Mouse (Mus musculus): ENCODE data around the gene Foxn1. TPM values are rescaled to one million over a fixed set of nuclear protein-coding genes. Genes with fewer than 3 reads are reported as not detected.

The Foxn1 gene
- polyA plus RNA-seq, 1 experiment from 2014 or later, result not detected

- Histone ChIP-seq H3K9me3 (ENCODE audit: control insufficient read depth, low read length) (no peaks in the 10 kb centered on the region), H3K27ac (ENCODE audit: low read depth, low read length) (no peak overlapping the region), H3K36me3 (ENCODE audit: control insufficient read depth, insufficient read depth, low read length) (no peaks in the 10 kb centered on the region), H3K9ac (ENCODE audit: low read depth, low read length) (no peak overlapping the region), H3K4me3 (ENCODE audit: low read length) (no peak overlapping the region), H3K4me2 (ENCODE audit: low read length) (no peak overlapping the region), H3K4me1 (ENCODE audit: control insufficient read depth, insufficient read depth, low read depth, low read length) (peaks cover 4% of the 10 kb centered on the region), H3K27me3 (replicated peaks; ENCODE audit: control insufficient read depth, insufficient read depth, low read length) (no peaks in the 10 kb centered on the region)
- 70% methylated on average over 6 of the region's 6 CpGs for WGBS
- no peak for ATAC-seq
These were observed 15.7 kb upstream of the Foxn1 start for GRCm38 (mm10) chr11:78402062-78402461.

- ATAC-seq, result no peak
- Histone ChIP-seq H3K36me3 (ENCODE audit: control insufficient read depth, insufficient read depth, low read length) (no peaks in the 10 kb centered on the region), H3K4me2 (ENCODE audit: low read length) (no peak overlapping the region), H3K9me3 (ENCODE audit: control insufficient read depth, low read length) (no peaks in the 10 kb centered on the region), H3K27me3 (replicated peaks; ENCODE audit: control insufficient read depth, insufficient read depth, low read length) (no peaks in the 10 kb centered on the region), H3K9ac (ENCODE audit: low read depth, low read length) (no peak overlapping the region), H3K4me1 (ENCODE audit: control insufficient read depth, insufficient read depth, low read depth, low read length) (peaks cover 4% of the 10 kb centered on the region), H3K4me3 (ENCODE audit: low read length) (no peak overlapping the region), H3K27ac (ENCODE audit: low read depth, low read length) (no peak overlapping the region)
- 69% methylated on average over 3 of the region's 3 CpGs for WGBS
These were observed 15.1 kb upstream of the Foxn1 start for GRCm38 (mm10) chr11:78401469-78401868.

DNA sequence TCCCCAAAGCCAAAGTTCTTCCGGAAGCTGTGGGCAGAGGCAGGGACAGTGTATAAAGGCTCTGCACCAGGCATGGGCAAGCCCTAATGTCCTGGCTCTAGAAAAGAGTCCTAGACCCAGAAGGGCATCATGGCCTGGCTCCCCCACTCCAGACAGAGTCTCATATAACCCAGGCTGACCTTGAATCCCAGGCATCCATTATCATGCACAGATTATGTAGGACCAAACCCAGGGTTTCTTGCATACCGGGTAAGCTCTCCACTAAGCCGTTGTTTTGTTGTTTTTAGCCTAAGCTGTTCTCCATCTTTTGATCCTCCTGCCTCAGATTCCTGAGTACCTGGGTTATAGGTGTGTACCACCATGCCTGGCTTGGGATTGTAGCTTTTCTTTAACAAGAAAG is 14.6 kb upstream of the Foxn1 start:
- H3K9me3 ChIP-seq (ENCODE audit: control insufficient read depth, low read length), result no peaks in the 10 kb centered on the region
- ATAC-seq, result no peak
- WGBS, result 69% methylated on average over 3 of the region's 3 CpGs
- H3K27me3 ChIP-seq (replicated peaks; ENCODE audit: control insufficient read depth, insufficient read depth, low read length), result no peaks in the 10 kb centered on the region
- no peak overlapping the region for H3K4me3 ChIP-seq (ENCODE audit: low read length)
- H3K36me3 ChIP-seq (ENCODE audit: control insufficient read depth, insufficient read depth, low read length), result no peaks in the 10 kb centered on the region
- H3K4me1 ChIP-seq (ENCODE audit: control insufficient read depth, insufficient read depth, low read depth, low read length), result peaks cover 4% of the 10 kb centered on the region
- H3K27ac ChIP-seq (ENCODE audit: low read depth, low read length), result no peak overlapping the region
- no peak overlapping the region for H3K4me2 ChIP-seq (ENCODE audit: low read length)
- no peak overlapping the region for H3K9ac ChIP-seq (ENCODE audit: low read depth, low read length)

GRCm38 (mm10) chr11:78399680-78400079 is 13.3 kb upstream of the Foxn1 start:
- 25% methylated on average over 8 of the region's 8 CpGs for WGBS
- Histone ChIP-seq H3K9me3 (ENCODE audit: control insufficient read depth, low read length) (no peaks in the 10 kb centered on the region), H3K4me1 (ENCODE audit: control insufficient read depth, insufficient read depth, low read depth, low read length) (peaks cover 4% of the 10 kb centered on the region), H3K27me3 (replicated peaks; ENCODE audit: control insufficient read depth, insufficient read depth, low read length) (no peaks in the 10 kb centered on the region), H3K4me3 (ENCODE audit: low read length) (no peak overlapping the region), H3K9ac (ENCODE audit: low read depth, low read length) (no peak overlapping the region), H3K36me3 (ENCODE audit: control insufficient read depth, insufficient read depth, low read length) (no peaks in the 10 kb centered on the region), H3K27ac (ENCODE audit: low read depth, low read length) (no peak overlapping the region), H3K4me2 (ENCODE audit: low read length) (no peak overlapping the region)
- ATAC-seq, result peak; percentile 27; the same call in 1 of the 2 replicates

- WGBS, result 63% methylated on average over 6 of the region's 6 CpGs
- Histone ChIP-seq H3K27me3 (replicated peaks; ENCODE audit: control insufficient read depth, insufficient read depth, low read length) (no peaks in the 10 kb centered on the region), H3K36me3 (ENCODE audit: control insufficient read depth, insufficient read depth, low read length) (no peaks in the 10 kb centered on the region), H3K4me3 (ENCODE audit: low read length) (no peak overlapping the region), H3K9ac (ENCODE audit: low read depth, low read length) (no peak overlapping the region), H3K4me2 (ENCODE audit: low read length) (no peak overlapping the region), H3K4me1 (ENCODE audit: control insufficient read depth, insufficient read depth, low read depth, low read length) (peaks cover 4% of the 10 kb centered on the region), H3K27ac (ENCODE audit: low read depth, low read length) (no peak overlapping the region), H3K9me3 (ENCODE audit: control insufficient read depth, low read length) (no peaks in the 10 kb centered on the region)
- no peak for ATAC-seq
These were observed 11.9 kb upstream of the Foxn1 start for GRCm38 (mm10) chr11:78398212-78398611.

GRCm38 (mm10) chr11:78397397-78397796 is 11.0 kb upstream of the Foxn1 start:
- Histone ChIP-seq H3K9me3 (ENCODE audit: control insufficient read depth, low read length) (no peaks in the 10 kb centered on the region), H3K9ac (ENCODE audit: low read depth, low read length) (peak overlapping the region; percentile 39; the same call in 1 of the 2 replicates), H3K27ac (ENCODE audit: low read depth, low read length) (no peak overlapping the region), H3K27me3 (replicated peaks; ENCODE audit: control insufficient read depth, insufficient read depth, low read length) (no peaks in the 10 kb centered on the region), H3K36me3 (ENCODE audit: control insufficient read depth, insufficient read depth, low read length) (no peaks in the 10 kb centered on the region), H3K4me3 (ENCODE audit: low read length) (peak overlapping the region; percentile 5; the same call in 1 of the 2 replicates), H3K4me2 (ENCODE audit: low read length) (peak overlapping the region; percentile 47), H3K4me1 (ENCODE audit: control insufficient read depth, insufficient read depth, low read depth, low read length) (peaks cover 4% of the 10 kb centered on the region)
- ATAC-seq, result no peak
- WGBS, result 10% methylated on average over 18 of the region's 18 CpGs

DNA sequence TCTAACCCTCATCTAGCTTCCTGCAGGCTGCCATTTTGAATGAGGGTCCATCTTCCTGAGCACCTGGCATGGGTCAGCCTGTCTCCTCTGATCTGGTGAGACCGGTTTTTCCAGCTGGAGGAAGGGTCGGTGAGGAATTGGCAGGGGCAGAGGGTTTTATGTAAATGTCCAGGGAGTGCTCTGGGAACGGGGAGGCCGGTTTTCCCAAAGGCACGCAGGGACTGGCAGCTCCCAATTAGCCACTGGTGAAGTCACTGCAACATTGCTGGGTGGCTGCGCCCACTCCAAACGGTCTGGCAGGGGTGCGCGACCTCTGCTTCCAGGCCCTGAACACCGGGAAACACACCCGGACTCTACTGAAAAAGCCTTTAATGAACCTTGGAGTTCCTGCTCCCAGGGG is 10.6 kb upstream of the Foxn1 start:
- Histone ChIP-seq H3K4me3 (ENCODE audit: low read length) (no peak overlapping the region; the same call in 1 of the 2 replicates), H3K9ac (ENCODE audit: low read depth, low read length) (no peak overlapping the region; the same call in 1 of the 2 replicates), H3K27ac (ENCODE audit: low read depth, low read length) (no peak overlapping the region), H3K36me3 (ENCODE audit: control insufficient read depth, insufficient read depth, low read length) (no peaks in the 10 kb centered on the region), H3K9me3 (ENCODE audit: control insufficient read depth, low read length) (no peaks in the 10 kb centered on the region), H3K27me3 (replicated peaks; ENCODE audit: control insufficient read depth, insufficient read depth, low read length) (no peaks in the 10 kb centered on the region), H3K4me2 (ENCODE audit: low read length) (peak overlapping the region; percentile 47), H3K4me1 (ENCODE audit: control insufficient read depth, insufficient read depth, low read depth, low read length) (peaks cover 4% of the 10 kb centered on the region)
- no peak for ATAC-seq
- 32% methylated on average over 11 of the region's 11 CpGs for WGBS

DNA sequence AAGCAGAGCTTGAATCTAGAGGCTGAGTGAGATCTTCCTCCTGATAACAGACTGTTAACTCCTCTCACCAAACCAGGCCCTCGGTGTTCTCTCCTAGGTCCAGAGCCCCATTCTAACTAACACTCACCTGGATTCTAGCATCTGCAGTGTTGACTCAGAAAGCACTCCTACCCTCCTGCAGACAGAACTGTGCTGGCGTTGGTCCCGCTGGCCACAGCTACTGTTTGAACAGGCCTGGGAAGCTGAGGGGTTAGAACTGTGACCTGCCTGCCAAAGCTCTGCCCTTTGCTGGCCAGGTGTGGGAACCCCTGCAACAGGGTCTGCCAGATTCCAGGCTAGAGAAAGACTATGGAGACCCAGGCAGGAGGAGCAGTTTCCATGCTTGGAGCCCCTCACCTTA is 6.4 kb upstream of the Foxn1 start:
- Histone ChIP-seq H3K27ac (ENCODE audit: low read depth, low read length) (no peak overlapping the region), H3K36me3 (ENCODE audit: control insufficient read depth, insufficient read depth, low read length) (no peaks in the 10 kb centered on the region), H3K4me3 (ENCODE audit: low read length) (no peak overlapping the region), H3K4me2 (ENCODE audit: low read length) (no peak overlapping the region), H3K9ac (ENCODE audit: low read depth, low read length) (no peak overlapping the region), H3K4me1 (ENCODE audit: control insufficient read depth, insufficient read depth, low read depth, low read length) (peaks cover 4% of the 10 kb centered on the region), H3K27me3 (replicated peaks; ENCODE audit: control insufficient read depth, insufficient read depth, low read length) (no peaks in the 10 kb centered on the region), H3K9me3 (ENCODE audit: control insufficient read depth, low read length) (no peaks in the 10 kb centered on the region)
- 88% methylated on average over 3 of the region's 3 CpGs for WGBS
- ATAC-seq, result no peak

- no peak overlapping the region for H3K9ac ChIP-seq (ENCODE audit: low read depth, low read length)
- no peak overlapping the region for H3K27ac ChIP-seq (ENCODE audit: low read depth, low read length)
- H3K27me3 ChIP-seq (replicated peaks; ENCODE audit: control insufficient read depth, insufficient read depth, low read length), result no peaks in the 10 kb centered on the region
- ATAC-seq, result no peak
- no peak overlapping the region for H3K4me2 ChIP-seq (ENCODE audit: low read length)
- no peaks in the 10 kb centered on the region for H3K9me3 ChIP-seq (ENCODE audit: control insufficient read depth, low read length)
- H3K36me3 ChIP-seq (ENCODE audit: control insufficient read depth, insufficient read depth, low read length), result no peaks in the 10 kb centered on the region
- H3K4me1 ChIP-seq (ENCODE audit: control insufficient read depth, insufficient read depth, low read depth, low read length), result no peaks in the 10 kb centered on the region
- no peak overlapping the region for H3K4me3 ChIP-seq (ENCODE audit: low read length)
- WGBS, result 88% methylated on average over 10 of the region's 10 CpGs
These were observed 582 bp downstream of the Foxn1 start for GRCm38 (mm10) chr11:78385776-78386175.

GRCm38 (mm10) chr11:78382701-78383100 is 3.7 kb downstream of the Foxn1 start:
- no peak for ATAC-seq
- no peaks in the 10 kb centered on the region for H3K4me1 ChIP-seq (ENCODE audit: control insufficient read depth, insufficient read depth, low read depth, low read length)
- H3K27me3 ChIP-seq (replicated peaks; ENCODE audit: control insufficient read depth, insufficient read depth, low read length), result no peaks in the 10 kb centered on the region
- H3K27ac ChIP-seq (ENCODE audit: low read depth, low read length), result no peak overlapping the region
- no peaks in the 10 kb centered on the region for H3K36me3 ChIP-seq (ENCODE audit: control insufficient read depth, insufficient read depth, low read length)
- no peaks in the 10 kb centered on the region for H3K9me3 ChIP-seq (ENCODE audit: control insufficient read depth, low read length)
- H3K4me3 ChIP-seq (ENCODE audit: low read length), result no peak overlapping the region
- H3K4me2 ChIP-seq (ENCODE audit: low read length), result no peak overlapping the region
- no peak overlapping the region for H3K9ac ChIP-seq (ENCODE audit: low read depth, low read length)
- 27% methylated on average over 5 of the region's 5 CpGs for WGBS
